Mouse (Mus musculus) midbrain, embryonic 14.5 days (tissue): ENCODE results near the gene Mapk13. TPM values are rescaled to one million over a fixed set of nuclear protein-coding genes. Genes with fewer than 3 reads are reported as not detected.
"Not testable (repeated sequence)": the region's sequence is repeated elsewhere in the genome, so short reads cannot be mapped to it uniquely, and the experiment has no call there.

Source experiments
- ATAC-seq: fragments of 200-750 bp; cut with Nextera tagmentation; 2 replicates; pipeline ENCODE4 v1.8.0; 2017; ENCODE audit warnings: moderate number of reproducible peaks, moderate library complexity; ENCODE audit not compliant: low FRiP score, low TSS enrichment
- DNase-seq: peaks from one replicate; pipeline ENCODE4 v3.0.0-alpha.2; 2015
- H3K27ac ChIP-seq: fragments of 300-500 bp; sonication (generic); replicated peaks from 2 replicates; pipeline ENCODE4 v1.5.1; 2014; ENCODE audit warnings: mild to moderate bottlenecking, low read depth, low read length, moderate library complexity
- H3K27me3 ChIP-seq: fragments of 300-500 bp; sonication (generic); 2 replicates; pipeline ENCODE4 v1.6.1; 2014; ENCODE audit warnings: low read length, control low read depth, mixed read lengths; ENCODE audit not compliant: control insufficient read depth, insufficient read depth
- H3K36me3 ChIP-seq: fragments of 300-500 bp; sonication (generic); 2 replicates; pipeline ENCODE4 v1.6.1; 2014; ENCODE audit warnings: low read length, control low read depth; ENCODE audit not compliant: control insufficient read depth, insufficient read depth
- H3K4me1 ChIP-seq: fragments of 300-500 bp; sonication (generic); 2 replicates; pipeline ENCODE4 v1.6.1; 2014; ENCODE audit warnings: mild to moderate bottlenecking, antibody characterized with exemption, low read length, control low read depth; ENCODE audit not compliant: control insufficient read depth, insufficient read depth
- H3K4me2 ChIP-seq: fragments of 300-500 bp; sonication (generic); 2 replicates; pipeline ENCODE4 v1.6.1; 2014; ENCODE audit warnings: mild to moderate bottlenecking, low read length, moderate library complexity
- H3K4me3 ChIP-seq: fragments of 300-500 bp; sonication (generic); replicated peaks from 2 replicates; pipeline ENCODE4 v1.5.1; 2014; ENCODE audit warnings: low read depth, low read length
- H3K9ac ChIP-seq: fragments of 300-500 bp; sonication (generic); replicated peaks from 2 replicates; pipeline ENCODE4 v1.6.1; 2014; ENCODE audit warnings: mild to moderate bottlenecking, low read length, moderate library complexity
- H3K9me3 ChIP-seq: fragments of 300-500 bp; sonication (generic); 2 replicates; pipeline ENCODE4 v1.6.1; 2016; ENCODE audit warnings: low read length, control low read depth, mixed read lengths; ENCODE audit not compliant: control insufficient read depth
- WGBS: fragments of 180-500 bp; shearing (Covaris S2); extraction: QIAGEN DNeasy Blood & Tissue Kit; methylation state at CpG from one replicate; pipeline ENCODE4 v1.1.7; 2014; 5-methylcytosine and 5-hydroxymethylcytosine counted together
- polyA plus RNA-seq: library from polyadenylated mRNA; unstranded; fragments of >200 nt; fragmentation: Nextera tagmentation; extraction: Ambion mirVana; gene quantifications from 2 replicates; pipeline ENCODE4 v1.2.1, GENCODE M21; 2014

Gene Mapk13
- polyA plus RNA-seq, 1 experiment from 2014 or later: 0.61 TPM

DNA sequence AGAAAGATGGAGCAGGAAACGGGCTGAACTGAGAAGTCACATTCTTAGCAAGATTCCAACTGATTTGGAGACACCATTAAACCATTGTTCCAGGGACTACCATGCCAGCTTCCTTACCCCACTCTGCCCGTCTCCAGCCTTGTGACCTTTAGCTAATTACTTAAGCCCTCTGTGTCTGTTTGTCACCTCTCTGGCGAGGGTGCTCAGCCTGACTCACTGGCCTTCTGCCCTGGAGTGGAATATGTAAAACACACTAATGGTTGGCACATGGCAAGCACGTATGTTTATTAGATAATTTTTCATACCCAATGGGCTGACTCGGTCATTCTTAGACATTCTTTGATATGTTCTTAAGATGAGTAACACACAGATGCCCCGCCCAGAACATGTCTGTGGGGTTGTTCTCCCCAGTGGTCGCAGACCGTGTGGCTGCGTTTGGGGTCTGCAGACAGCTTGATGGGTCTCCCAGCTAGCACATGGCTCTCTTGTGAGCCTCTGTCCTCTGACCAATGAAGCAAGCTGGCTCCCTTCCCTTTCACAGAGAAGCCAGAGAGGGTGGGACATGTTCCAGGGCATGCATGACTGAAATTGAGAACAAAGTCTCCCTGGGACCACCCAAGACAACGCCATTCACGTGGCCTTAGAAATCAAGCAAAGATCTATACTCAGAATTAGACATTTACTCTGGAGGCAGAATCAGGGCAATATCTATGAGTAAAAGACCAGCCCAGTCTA is 2.1 kb upstream of the Mapk13 start:
- Histone ChIP-seq H3K4me2 (no peak overlapping the region), H3K9me3 (no peaks in the 10 kb centered on the region), H3K27ac (no peak overlapping the region), H3K9ac (no peak overlapping the region), H3K36me3 (no peaks in the 10 kb centered on the region), H3K4me1 (peaks cover 12% of the 10 kb centered on the region), H3K27me3 (peaks cover 31% of the 10 kb centered on the region), H3K4me3 (no peak overlapping the region)
- 73% methylated on average over 11 of the region's 11 CpGs for WGBS
- no peak for ATAC-seq
- no peak for DNase-seq

GRCm38 (mm10) chr17:28769875-28770421 is 851 bp downstream of the Mapk13 start:
- no peak overlapping the region for H3K27ac ChIP-seq
- peaks cover 12% of the 10 kb centered on the region for H3K4me1 ChIP-seq
- ATAC-seq (no peak), DNase-seq (peak; percentile 42)
- H3K4me3 ChIP-seq: peak overlapping the region; percentile 30
- 6% methylated on average over 24 of the region's 24 CpGs for WGBS
- H3K36me3 ChIP-seq: no peaks in the 10 kb centered on the region
- no peak overlapping the region; the same call in 1 of the 2 replicates for H3K9ac ChIP-seq
- H3K9me3 ChIP-seq: no peaks in the 10 kb centered on the region
- peak overlapping the region; percentile 58 for H3K4me2 ChIP-seq
- H3K27me3 ChIP-seq: peaks cover 31% of the 10 kb centered on the region

DNA sequence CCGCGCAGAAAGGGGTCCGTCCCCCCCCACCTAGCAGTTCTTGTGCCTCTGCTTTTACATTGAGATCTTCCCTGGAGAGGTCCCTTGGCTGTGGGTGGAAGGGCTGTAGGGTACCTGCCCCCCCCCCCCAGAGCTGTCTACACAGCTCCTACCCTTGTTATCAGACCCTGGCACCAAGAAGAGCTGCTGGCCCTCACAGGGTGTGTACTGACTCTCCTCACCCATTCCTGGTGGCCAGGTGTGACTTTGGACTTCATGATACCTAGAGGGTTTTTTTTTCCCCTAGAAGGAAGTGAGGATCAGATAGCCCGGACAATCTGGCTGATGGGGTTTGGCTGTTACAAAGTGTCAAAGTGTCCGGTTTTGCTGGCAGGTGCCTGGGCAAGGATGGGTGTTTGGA is 2.2 kb downstream of the Mapk13 start:
- Histone ChIP-seq H3K4me1 (peaks cover 12% of the 10 kb centered on the region), H3K27me3 (peaks cover 31% of the 10 kb centered on the region), H3K9me3 (no peaks in the 10 kb centered on the region), H3K4me3 (no peak overlapping the region), H3K27ac (no peak overlapping the region), H3K36me3 (no peaks in the 10 kb centered on the region), H3K4me2 (no peak overlapping the region), H3K9ac (no peak overlapping the region)
- no peak for DNase-seq
- WGBS: 94% methylated on average over 5 of the region's 5 CpGs
- ATAC-seq: no peak

GRCm38 (mm10) chr17:28774303-28774702 is 5.2 kb downstream of the Mapk13 start:
- H3K36me3 ChIP-seq, H3K27ac ChIP-seq, ATAC-seq, H3K9ac ChIP-seq, DNase-seq, H3K4me1 ChIP-seq, H3K9me3 ChIP-seq, H3K4me3 ChIP-seq, H3K4me2 ChIP-seq: not testable (repeated sequence)
- 95% methylated on average over 9 of the region's 9 CpGs for WGBS
- H3K27me3 ChIP-seq: peaks cover 18% of the 10 kb centered on the region

- Histone ChIP-seq H3K27ac (no peak overlapping the region), H3K4me1 (peaks cover under 1% of the 10 kb centered on the region), H3K4me3 (no peak overlapping the region), H3K4me2 (no peak overlapping the region), H3K27me3 (peaks cover 11% of the 10 kb centered on the region), H3K9me3 (no peaks in the 10 kb centered on the region), H3K36me3 (no peaks in the 10 kb centered on the region), H3K9ac (no peak overlapping the region)
- ATAC-seq (no peak), DNase-seq (no peak)
- 83% methylated on average over 4 of the region's 4 CpGs for WGBS
Measured at GRCm38 (mm10) chr17:28775161-28775560, 6.1 kb downstream of the Mapk13 start.

- Histone ChIP-seq H3K9me3 (no peaks in the 10 kb centered on the region), H3K27ac (no peak overlapping the region), H3K36me3 (no peaks in the 10 kb centered on the region), H3K9ac (no peak overlapping the region), H3K4me2 (no peak overlapping the region), H3K4me3 (no peak overlapping the region), H3K27me3 (no peaks in the 10 kb centered on the region), H3K4me1 (no peaks in the 10 kb centered on the region)
- WGBS: 92% methylated on average over 3 of the region's 3 CpGs
- ATAC-seq (no peak), DNase-seq (no peak)
Measured at GRCm38 (mm10) chr17:28776817-28777216, 7.7 kb downstream of the Mapk13 start.

GRCm38 (mm10) chr17:28777231-28778005 is 8.3 kb downstream of the Mapk13 start:
- Histone ChIP-seq H3K36me3 (no peaks in the 10 kb centered on the region), H3K4me3 (no peak overlapping the region), H3K27me3 (no peaks in the 10 kb centered on the region), H3K9me3 (no peaks in the 10 kb centered on the region), H3K4me2 (no peak overlapping the region), H3K27ac (no peak overlapping the region), H3K9ac (no peak overlapping the region), H3K4me1 (no peaks in the 10 kb centered on the region)
- no peak for DNase-seq
- ATAC-seq: no peak
- 87% methylated on average over 16 of the region's 16 CpGs for WGBS

DNA sequence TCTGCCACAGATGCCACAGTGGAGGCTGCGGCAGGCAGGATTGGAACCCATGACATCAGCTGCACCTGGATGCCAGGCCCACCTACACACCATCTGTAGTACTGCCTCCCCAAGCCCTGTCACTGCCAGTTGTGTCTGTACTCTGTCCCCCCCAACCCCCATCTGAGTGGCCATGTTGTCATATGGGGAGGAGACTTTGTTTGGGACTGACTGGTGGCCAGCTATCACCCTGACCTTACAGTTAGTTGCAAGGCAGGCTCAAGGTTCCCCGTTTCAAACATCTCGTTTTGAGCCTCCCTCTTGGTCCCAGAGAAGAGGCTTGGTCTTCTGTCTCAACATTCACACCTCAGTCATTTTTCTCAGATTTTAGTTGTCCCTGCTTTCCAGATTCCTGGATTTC is 10.6 kb downstream of the Mapk13 start:
- H3K4me1 ChIP-seq: no peaks in the 10 kb centered on the region
- H3K9me3 ChIP-seq: no peaks in the 10 kb centered on the region
- H3K4me2 ChIP-seq: no peak overlapping the region
- ATAC-seq (no peak), DNase-seq (no peak)
- 91% methylated on average over 3 of the region's 3 CpGs for WGBS
- no peaks in the 10 kb centered on the region for H3K36me3 ChIP-seq
- H3K4me3 ChIP-seq: no peak overlapping the region
- no peak overlapping the region for H3K27ac ChIP-seq
- no peaks in the 10 kb centered on the region for H3K27me3 ChIP-seq
- no peak overlapping the region for H3K9ac ChIP-seq
